Mouse (Mus musculus) CH12.LX (cell line): ENCODE data around the gene Tnfrsf9. TPM values are rescaled to one million over a fixed set of nuclear protein-coding genes. Genes with fewer than 3 reads are reported as not detected.

Experiments used
- DNase-seq: peaks from one replicate; pipeline ENCODE4 v3.0.0-alpha.2; 2013; ENCODE audit errors: extremely low read depth
- H3K27ac ChIP-seq: 2 replicates; pipeline ENCODE4 v1.5.1; 2012; ENCODE audit warnings: low read depth, mild to moderate bottlenecking, control low read depth, moderate library complexity; ENCODE audit not compliant: insufficient read depth
- H3K27me3 ChIP-seq: replicated peaks from 2 replicates; pipeline ENCODE3; 2012; ENCODE audit warnings: inconsistent platforms
- H3K36me3 ChIP-seq, 2 experiments: replicated peaks in 1 of 2; 2 replicates each; pipeline versions ENCODE3 to v1.6.1; 2012; ENCODE audit warnings: inconsistent platforms in 1 of 2, low read length in 1 of 2, mild to moderate bottlenecking in 1 of 2, mixed read lengths in 1 of 2, moderate library complexity in 1 of 2; ENCODE audit not compliant: control insufficient read depth in 1 of 2, insufficient read depth in 1 of 2
- H3K4me1 ChIP-seq, 2 experiments: 2 replicates each; pipeline ENCODE4 v1.6.1; 2012; ENCODE audit warnings: inconsistent platforms in 1 of 2, moderate library complexity in 1 of 2; ENCODE audit not compliant: insufficient read depth in 2 of 2, control insufficient read depth in 1 of 2
- H3K4me2 ChIP-seq: 2 replicates; pipeline ENCODE4 v1.6.1; 2012; ENCODE audit warnings: low read depth, mild to moderate bottlenecking, control low read depth; ENCODE audit not compliant: poor library complexity, insufficient read depth, severe bottlenecking
- H3K4me3 ChIP-seq, 3 experiments: fragments of 150-350 bp in 1 of 3; sonication (generic) in 1 of 3; replicated peaks in 1 of 3; 2 replicates each; pipeline versions ENCODE3 to v1.5.1; 2011 to 2012; ENCODE audit warnings: low read depth in 2 of 3, low read length in 2 of 3, mild to moderate bottlenecking in 2 of 3, moderate library complexity in 2 of 3, control low read depth in 1 of 3, improper control_type of control experiment in 1 of 3, inconsistent platforms in 1 of 3, mixed read lengths in 1 of 3; ENCODE audit not compliant: poor library complexity in 1 of 3
- H3K79me2 ChIP-seq: replicated peaks from 2 replicates; pipeline ENCODE4 v1.6.1; 2012; ENCODE audit warnings: mild to moderate bottlenecking, moderate library complexity; ENCODE audit not compliant: control insufficient read depth, poor library complexity, insufficient read depth, severe bottlenecking; ENCODE audit errors: extremely low read depth
- H3K9ac ChIP-seq: 2 replicates; pipeline ENCODE4 v1.6.1; 2012; ENCODE audit warnings: low read depth, mild to moderate bottlenecking, control low read depth, moderate library complexity; ENCODE audit not compliant: insufficient read depth
- H3K9me3 ChIP-seq: replicated peaks from 2 replicates; pipeline ENCODE3; 2012; ENCODE audit warnings: low read length, inconsistent platforms, mixed read lengths
- CHD2 ChIP-seq: IDR thresholded peaks from 2 replicates; pipeline ENCODE4 v1.6.1; 2011; ENCODE audit warnings: low read length, improper control_type of control experiment
- CTCF ChIP-seq, 2 experiments: IDR thresholded peaks in 1 of 2; conservative IDR thresholded peaks in 1 of 2; 2 replicates each; pipeline ENCODE4 v1.5.1; 2011 to 2012; ENCODE audit warnings: low read depth in 2 of 2, low read length in 2 of 2, improper control_type of control experiment in 1 of 2, inconsistent platforms in 1 of 2, mild to moderate bottlenecking in 1 of 2, moderate library complexity in 1 of 2
- ELF1 ChIP-seq: IDR thresholded peaks from 2 replicates; pipeline ENCODE4 v1.6.1; 2014; ENCODE audit warnings: low read depth, mild to moderate bottlenecking, inconsistent platforms, low read length, improper control_type of control experiment
- ETS1 ChIP-seq: conservative IDR thresholded peaks from 2 replicates; pipeline ENCODE4 v1.6.1; 2012; ENCODE audit warnings: low read depth, mild to moderate bottlenecking, inconsistent platforms, low read length, improper control_type of control experiment, moderate library complexity
- GABPA ChIP-seq: IDR thresholded peaks from 2 replicates; pipeline ENCODE4 v1.6.1; 2012; ENCODE audit warnings: low read depth, low read length, improper control_type of control experiment, inconsistent platforms; ENCODE audit not compliant: insufficient replicate concordance
- HCFC1 ChIP-seq: IDR thresholded peaks from 2 replicates; pipeline ENCODE4 v1.6.1; 2012; ENCODE audit warnings: low read depth, mild to moderate bottlenecking, inconsistent platforms, low read length, improper control_type of control experiment
- KAT2A ChIP-seq: IDR thresholded peaks from 2 replicates; pipeline ENCODE4 v1.6.1; 2012; ENCODE audit warnings: low read length, improper control_type of control experiment, inconsistent platforms; ENCODE audit not compliant: insufficient replicate concordance
- MAFK ChIP-seq: IDR thresholded peaks from 2 replicates; pipeline ENCODE4 v1.6.1; 2011; ENCODE audit warnings: low read length, improper control_type of control experiment; ENCODE audit not compliant: insufficient replicate concordance
- MAX ChIP-seq: IDR thresholded peaks from 2 replicates; pipeline ENCODE4 v1.6.1; 2011; ENCODE audit warnings: low read length, improper control_type of control experiment
- MXI1 ChIP-seq: IDR thresholded peaks from 2 replicates; pipeline ENCODE4 v1.6.1; 2011; ENCODE audit warnings: mild to moderate bottlenecking, low read depth, low read length, improper control_type of control experiment
- MYC ChIP-seq: IDR thresholded peaks from 2 replicates; pipeline ENCODE4 v1.6.1; 2011; ENCODE audit warnings: low read depth, mild to moderate bottlenecking, improper control_type of control experiment, low read length
- NRF1 ChIP-seq: IDR thresholded peaks from 2 replicates; pipeline ENCODE4 v1.6.1; 2014; ENCODE audit warnings: low read depth, mild to moderate bottlenecking, inconsistent platforms, low read length, improper control_type of control experiment, moderate library complexity
- PAX5 ChIP-seq: IDR thresholded peaks from 2 replicates; pipeline ENCODE4 v1.6.1; 2012; ENCODE audit warnings: low read length, inconsistent platforms, mixed read lengths
- POLR2AphosphoS2 ChIP-seq: IDR thresholded peaks from 2 replicates; pipeline ENCODE4 v1.6.1; 2011; ENCODE audit warnings: low read depth, low read length, improper control_type of control experiment
- RAD21 ChIP-seq: IDR thresholded peaks from 2 replicates; pipeline ENCODE4 v1.6.1; 2011; ENCODE audit warnings: low read depth, mild to moderate bottlenecking, low read length, improper control_type of control experiment, moderate library complexity
- SIN3A ChIP-seq: IDR thresholded peaks from 2 replicates; pipeline ENCODE4 v1.6.1; 2012; ENCODE audit warnings: low read length, improper control_type of control experiment, inconsistent platforms
- TBP ChIP-seq: conservative IDR thresholded peaks from 2 replicates; pipeline ENCODE4 v1.6.1; 2011; ENCODE audit warnings: low read depth, low read length, improper control_type of control experiment
- TCF12 ChIP-seq: IDR thresholded peaks from 2 replicates; pipeline ENCODE4 v1.6.1; 2014; ENCODE audit warnings: low read depth, mild to moderate bottlenecking, inconsistent platforms, low read length, improper control_type of control experiment
- UBTF ChIP-seq: IDR thresholded peaks from 2 replicates; pipeline ENCODE4 v1.6.1; 2012; ENCODE audit warnings: low read depth, mild to moderate bottlenecking, inconsistent platforms, low read length, improper control_type of control experiment, moderate library complexity
- USF2 ChIP-seq: conservative IDR thresholded peaks from 2 replicates; pipeline ENCODE4 v1.6.1; 2011; ENCODE audit warnings: low read depth, low read length, improper control_type of control experiment
- ZC3H11A ChIP-seq: IDR thresholded peaks from 2 replicates; pipeline ENCODE4 v1.6.1; 2012; ENCODE audit warnings: low read depth, mild to moderate bottlenecking, inconsistent platforms, low read length, improper control_type of control experiment
- ZKSCAN1 ChIP-seq: IDR thresholded peaks from 2 replicates; pipeline ENCODE4 v1.6.1; 2012; ENCODE audit warnings: low read depth, inconsistent platforms, low read length, improper control_type of control experiment, borderline replicate concordance
- ZMIZ1 ChIP-seq: IDR thresholded peaks from 2 replicates; pipeline ENCODE4 v1.6.1; 2012; ENCODE audit warnings: low read depth, mild to moderate bottlenecking, inconsistent platforms, low read length, improper control_type of control experiment
- ZNF384 ChIP-seq: IDR thresholded peaks from 2 replicates; pipeline ENCODE4 v1.6.1; 2012; ENCODE audit warnings: low read depth, low read length, improper control_type of control experiment, inconsistent platforms
- dilution Hi-C: fragments of 300-500 bp; cut with MboI; formaldehyde crosslinking; loops from 2 replicates; pipeline ENCODE4 v1.14.3; 2020; ENCODE audit warnings: low sequenced_read_pairs; ENCODE audit not compliant: extremely low pct_unique_long_range_greater_than_20kb, extremely low pct_ligation_motif_present
- in situ Hi-C: fragments of 300-500 bp; cut with MboI; formaldehyde crosslinking; loops from 3 replicates; pipeline ENCODE4 v1.14.3; 2019; ENCODE audit warnings: low sequenced_read_pairs, low pct_ligation_motif_present, low pct_unique_long_range_greater_than_20kb, mixed read lengths
- polyA plus RNA-seq: library from polyadenylated mRNA; unstranded; fragments of >175 nt; gene quantifications from 2 replicates; pipeline ENCODE4 v1.2.1, GENCODE M21; 2012; ENCODE audit warnings: low read depth; ENCODE audit not compliant: insufficient read length
- total RNA-seq, 2 experiments: library from RNA; depleted of rRNA; stranded (reverse); fragments of 300-350 nt in 1 of 2; fragments of >200 nt in 1 of 2; gene quantifications; 2 replicates each; pipeline ENCODE4 v1.2.3; 2012 to 2014

Gene Tnfrsf9
- total and polyA plus RNA-seq, 3 experiments = 2.2 to 3.1 (median 2.9) TPM

DNA sequence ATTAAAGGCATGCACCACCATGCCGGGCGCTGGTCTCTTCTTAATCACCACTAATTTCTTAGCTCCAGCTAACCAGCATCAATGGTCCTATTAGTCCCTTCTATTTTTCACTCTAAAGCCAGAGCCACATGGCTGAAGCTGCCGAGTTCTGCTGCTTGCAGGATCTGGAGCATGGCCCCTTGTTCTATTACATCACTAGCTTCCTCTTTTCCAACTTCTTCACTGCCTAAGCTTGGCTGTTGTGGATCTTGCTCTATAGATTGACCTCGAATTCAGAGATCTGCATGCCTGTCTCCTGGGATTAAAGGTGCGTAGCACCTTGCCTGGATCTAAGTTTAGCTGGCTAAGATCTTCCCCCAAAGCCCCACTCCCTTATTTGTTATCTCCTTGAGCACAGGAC is 31.7 kb upstream of the Tnfrsf9 start:
- Histone ChIP-seq H3K4me1 (no peaks in the 10 kb centered on the region), H3K9me3 (peaks cover 13% of the 10 kb centered on the region), H3K9ac (no peak overlapping the region), H3K27me3 (no peaks in the 10 kb centered on the region), H3K79me2 (no peaks in the 10 kb centered on the region), H3K4me3 (no peak overlapping the region), H3K36me3 (no peaks in the 10 kb centered on the region), H3K4me2 (no peak overlapping the region), H3K27ac (no peak overlapping the region)
- DNase-seq = no peak
- dilution Hi-C loops (no loop called here), in situ Hi-C loops (no loop called here)
- TF ChIP-seq ELF1 (no peak), TBP (no peak), MAFK (no peak), ETS1 (no peak), TCF12 (no peak), SIN3A (no peak), UBTF (no peak), CTCF (conservative IDR thresholded peaks at IDR 0.05 in 1 of 2, IDR thresholded peaks at IDR 0.05 in 1 of 2; ENCODE audit: low read depth in 2 of 2, low read length in 2 of 2) (no peak), KAT2A (no peak), HCFC1 (no peak), USF2 (no peak), POLR2AphosphoS2 (no peak), ZC3H11A (no peak), CHD2 (no peak), RAD21 (no peak), PAX5 (no peak), MYC (no peak), MAX (no peak)

- TF ChIP-seq NRF1 (no peak), ZMIZ1 (no peak), CTCF (conservative IDR thresholded peaks at IDR 0.05 in 1 of 2, IDR thresholded peaks at IDR 0.05 in 1 of 2; ENCODE audit: low read depth in 2 of 2, low read length in 2 of 2) (no peak), ZC3H11A (no peak), HCFC1 (no peak), MAX (no peak), MXI1 (no peak), GABPA (no peak), ETS1 (no peak), ZNF384 (no peak), ZKSCAN1 (no peak), USF2 (no peak)
- Histone ChIP-seq H3K9me3 (no peaks in the 10 kb centered on the region), H3K79me2 (no peaks in the 10 kb centered on the region), H3K4me1 (no peaks in the 10 kb centered on the region), H3K4me3 (no peak overlapping the region), H3K4me2 (no peak overlapping the region), H3K9ac (no peak overlapping the region), H3K27me3 (no peaks in the 10 kb centered on the region), H3K36me3 (no peaks in the 10 kb centered on the region), H3K27ac (no peak overlapping the region)
- DNase-seq = no peak
- in situ Hi-C loops (no loop called here), dilution Hi-C loops (no loop called here)
Measured at GRCm38 (mm10) chr4:150887903-150888302, 26.5 kb upstream of the Tnfrsf9 start.
